Mouse (Mus musculus) limb, embryonic 12.5 days (tissue): ENCODE measurements around the gene Cdk14. TPM values are rescaled to one million over a fixed set of nuclear protein-coding genes. Genes with fewer than 3 reads are reported as not detected.

Experiments used
- ATAC-seq: fragments of 200-750 bp; cut with Nextera tagmentation; 2 replicates; pipeline ENCODE4 v1.8.0; 2017; ENCODE audit warnings: low read depth, moderate TSS enrichment; ENCODE audit not compliant: insufficient number of reproducible peaks, insufficient read depth, low FRiP score, low TSS enrichment
- H3K27ac ChIP-seq: fragments of 300-500 bp; sonication (generic); 2 replicates; pipeline ENCODE4 v1.5.1; 2016; ENCODE audit warnings: mild to moderate bottlenecking, moderate library complexity
- H3K27me3 ChIP-seq: fragments of 300-500 bp; sonication (generic); 2 replicates; pipeline ENCODE4 v1.6.1; 2016; ENCODE audit warnings: mild to moderate bottlenecking, moderate library complexity
- H3K36me3 ChIP-seq: fragments of 300-500 bp; sonication (generic); 2 replicates; pipeline ENCODE4 v1.6.1; 2016; ENCODE audit warnings: mild to moderate bottlenecking, moderate library complexity
- H3K4me1 ChIP-seq: fragments of 300-500 bp; sonication (generic); replicated peaks from 2 replicates; pipeline ENCODE4 v1.6.1; 2016
- H3K4me2 ChIP-seq: fragments of 300-500 bp; sonication (generic); 2 replicates; pipeline ENCODE4 v1.6.1; 2016; ENCODE audit warnings: mild to moderate bottlenecking, moderate library complexity
- H3K4me3 ChIP-seq: fragments of 300-500 bp; sonication (generic); replicated peaks from 2 replicates; pipeline ENCODE4 v1.5.1; 2016; ENCODE audit warnings: mild to moderate bottlenecking
- H3K9ac ChIP-seq: fragments of 300-500 bp; sonication (generic); replicated peaks from 2 replicates; pipeline ENCODE4 v1.6.1; 2016; ENCODE audit warnings: mild to moderate bottlenecking, moderate library complexity
- H3K9me3 ChIP-seq: fragments of 300-500 bp; sonication (generic); 2 replicates; pipeline ENCODE4 v1.6.1; 2016; ENCODE audit warnings: mild to moderate bottlenecking, moderate library complexity
- WGBS: fragments of 180-500 bp; shearing (Covaris S2); methylation state at CpG from one replicate; pipeline ENCODE4 v1.1.7; 2016; 5-methylcytosine and 5-hydroxymethylcytosine counted together
- polyA plus RNA-seq: library from polyadenylated mRNA; unstranded; fragments of >200 nt; fragmentation: Nextera tagmentation; extraction: Ambion mirVana; gene quantifications from 2 replicates; pipeline ENCODE4 v1.2.1, GENCODE M21; 2016

Gene Cdk14
- polyA plus RNA-seq, 1 experiment from 2014 or later: 27.6 TPM

GRCm38 (mm10) chr5:5128852-5129251, 291.3 kb downstream of the Cdk14 start:
- WGBS: 95% methylated on average over 1 of the region's 1 CpGs
- Histone ChIP-seq H3K9me3 (no peaks in the 10 kb centered on the region), H3K27me3 (no peaks in the 10 kb centered on the region), H3K4me2 (no peak overlapping the region), H3K27ac (no peak overlapping the region), H3K36me3 (no peaks in the 10 kb centered on the region), H3K9ac (no peak overlapping the region), H3K4me3 (no peak overlapping the region), H3K4me1 (no peaks in the 10 kb centered on the region)
- ATAC-seq: no peak

GRCm38 (mm10) chr5:5124645-5125044, 295.5 kb downstream of the Cdk14 start:
- WGBS: 92% methylated on average over 4 of the region's 4 CpGs
- no peak for ATAC-seq
- Histone ChIP-seq H3K4me1 (no peaks in the 10 kb centered on the region), H3K9ac (no peak overlapping the region), H3K9me3 (no peaks in the 10 kb centered on the region), H3K36me3 (no peaks in the 10 kb centered on the region), H3K4me3 (no peak overlapping the region), H3K27ac (no peak overlapping the region), H3K27me3 (no peaks in the 10 kb centered on the region), H3K4me2 (no peak overlapping the region)

- Histone ChIP-seq H3K4me2 (no peak overlapping the region), H3K27ac (no peak overlapping the region), H3K4me3 (no peak overlapping the region), H3K27me3 (no peaks in the 10 kb centered on the region), H3K36me3 (no peaks in the 10 kb centered on the region), H3K9me3 (no peaks in the 10 kb centered on the region), H3K9ac (no peak overlapping the region), H3K4me1 (no peaks in the 10 kb centered on the region)
- WGBS: 23% methylated on average over 5 of the region's 5 CpGs
- ATAC-seq: no peak
Measured at GRCm38 (mm10) chr5:5116775-5117522, 303.2 kb downstream of the Cdk14 start.

GRCm38 (mm10) chr5:5115546-5115945, 304.6 kb downstream of the Cdk14 start:
- ATAC-seq: no peak
- Histone ChIP-seq H3K36me3 (no peaks in the 10 kb centered on the region), H3K9ac (no peak overlapping the region), H3K4me1 (no peaks in the 10 kb centered on the region; the same call in 1 of the 2 replicates), H3K27ac (no peak overlapping the region), H3K4me2 (no peak overlapping the region), H3K9me3 (no peaks in the 10 kb centered on the region), H3K27me3 (no peaks in the 10 kb centered on the region), H3K4me3 (no peak overlapping the region)
- 81% methylated on average over 1 of the region's 1 CpGs for WGBS

GRCm38 (mm10) chr5:5109621-5110020, 310.5 kb downstream of the Cdk14 start:
- Histone ChIP-seq H3K4me2 (no peak overlapping the region), H3K27ac (no peak overlapping the region)

GRCm38 (mm10) chr5:5109017-5109416, 311.1 kb downstream of the Cdk14 start:
- Histone ChIP-seq H3K27ac (no peak overlapping the region), H3K9ac (no peak overlapping the region), H3K9me3 (no peaks in the 10 kb centered on the region), H3K4me3 (no peak overlapping the region), H3K27me3 (no peaks in the 10 kb centered on the region), H3K4me2 (no peak overlapping the region), H3K4me1 (no peaks in the 10 kb centered on the region; the same call in 1 of the 2 replicates), H3K36me3 (no peaks in the 10 kb centered on the region)
- WGBS: 85% methylated on average over 3 of the region's 3 CpGs
- ATAC-seq: no peak

More at GRCm38 (mm10) chr5:5109621-5110020, 310.5 kb downstream of the Cdk14 start:
- no peak for ATAC-seq
- Histone ChIP-seq H3K9ac (no peak overlapping the region), H3K9me3 (no peaks in the 10 kb centered on the region), H3K36me3 (no peaks in the 10 kb centered on the region), H3K4me3 (no peak overlapping the region), H3K4me1 (no peaks in the 10 kb centered on the region; the same call in 1 of the 2 replicates), H3K27me3 (no peaks in the 10 kb centered on the region)
- WGBS: 69% methylated on average over 3 of the region's 3 CpGs

- no peak overlapping the region for H3K27ac ChIP-seq
- H3K36me3 ChIP-seq: no peaks in the 10 kb centered on the region
- ATAC-seq: no peak
- H3K4me2 ChIP-seq: no peak overlapping the region
- no peak overlapping the region for H3K4me3 ChIP-seq
- no peaks in the 10 kb centered on the region for H3K27me3 ChIP-seq
- 69% methylated on average over 3 of the region's 3 CpGs for WGBS
- H3K4me1 ChIP-seq: no peaks in the 10 kb centered on the region
- H3K9ac ChIP-seq: no peak overlapping the region
- H3K9me3 ChIP-seq: no peaks in the 10 kb centered on the region
Measured at GRCm38 (mm10) chr5:5096248-5096915, 323.7 kb downstream of the Cdk14 start.

- H3K4me2 ChIP-seq: no peak overlapping the region
- H3K4me3 ChIP-seq: no peak overlapping the region
- no peaks in the 10 kb centered on the region for H3K36me3 ChIP-seq
- H3K9ac ChIP-seq: no peak overlapping the region
- no peak overlapping the region for H3K27ac ChIP-seq
- no peaks in the 10 kb centered on the region for H3K9me3 ChIP-seq
- H3K4me1 ChIP-seq: no peaks in the 10 kb centered on the region
- H3K27me3 ChIP-seq: no peaks in the 10 kb centered on the region
- WGBS: 91% methylated on average over 7 of the region's 7 CpGs
- no peak for ATAC-seq
Measured at GRCm38 (mm10) chr5:5092736-5093135, 327.4 kb downstream of the Cdk14 start.

GRCm38 (mm10) chr5:5071526-5071925, 348.6 kb downstream of the Cdk14 start:
- Histone ChIP-seq H3K27me3 (no peaks in the 10 kb centered on the region), H3K4me3 (no peak overlapping the region), H3K9me3 (no peaks in the 10 kb centered on the region), H3K36me3 (peaks cover 8% of the 10 kb centered on the region; the same call in 1 of the 2 replicates), H3K9ac (no peak overlapping the region), H3K27ac (no peak overlapping the region), H3K4me2 (no peak overlapping the region), H3K4me1 (no peaks in the 10 kb centered on the region)
- WGBS: 66% methylated on average over 1 of the region's 1 CpGs
- ATAC-seq: no peak

GRCm38 (mm10) chr5:5064686-5065085, 355.4 kb downstream of the Cdk14 start:
- 87% methylated on average over 3 of the region's 3 CpGs for WGBS
- Histone ChIP-seq H3K27me3 (no peaks in the 10 kb centered on the region), H3K4me1 (no peaks in the 10 kb centered on the region), H3K9ac (no peak overlapping the region), H3K4me2 (no peak overlapping the region), H3K27ac (no peak overlapping the region), H3K36me3 (no peaks in the 10 kb centered on the region), H3K9me3 (no peaks in the 10 kb centered on the region), H3K4me3 (no peak overlapping the region)
- no peak for ATAC-seq

- Histone ChIP-seq H3K4me1 (no peaks in the 10 kb centered on the region), H3K4me3 (no peak overlapping the region), H3K27me3 (no peaks in the 10 kb centered on the region), H3K27ac (no peak overlapping the region), H3K36me3 (no peaks in the 10 kb centered on the region), H3K4me2 (no peak overlapping the region), H3K9me3 (no peaks in the 10 kb centered on the region), H3K9ac (no peak overlapping the region)
- 65% methylated on average over 4 of the region's 4 CpGs for WGBS
- ATAC-seq: no peak
Measured at GRCm38 (mm10) chr5:5056102-5056883, 363.8 kb downstream of the Cdk14 start.
